Mouse (Mus musculus): ENCODE measurements around the gene Zbtb1.

DNA sequence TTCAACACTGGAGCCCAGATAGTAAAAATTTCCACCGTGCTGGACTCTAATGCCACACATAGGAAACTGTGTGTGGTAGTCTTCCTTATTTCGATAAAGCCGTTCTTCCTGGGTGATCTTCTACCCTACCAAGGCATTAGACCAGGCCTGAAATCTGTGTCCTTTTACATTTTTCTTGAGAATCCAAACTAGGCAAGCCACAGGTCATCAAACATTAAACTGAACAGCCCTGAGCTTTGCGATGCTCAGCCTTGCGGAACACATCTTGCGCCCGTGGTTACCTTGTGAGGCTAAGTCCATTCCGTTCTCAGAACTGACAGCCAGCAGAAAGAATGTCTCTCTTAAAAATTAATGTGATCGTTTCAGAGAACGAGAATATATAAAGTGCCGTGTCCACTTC is 76.1 kb downstream of the Zbtb1 start:
- TF ChIP-seq POLR2A (IDR thresholded peaks at IDR 0.05; ENCODE audit: borderline replicate concordance, extremely low read depth, insufficient read depth, insufficient read length, poor library complexity, severe bottlenecking) (no peak), CTCF (IDR thresholded peaks at IDR 0.05; ENCODE audit: borderline replicate concordance, extremely low read depth, insufficient read depth, insufficient read length) (no peak)

Data from brain, embryonic 14.5 days (tissue).